ENCODE assay signal across 8 mouse cellular contexts in genomic region chr10:86933180-86933695, GRCm38 (mm10).
DNase-seq lines count a peak whose midpoint lies in the region; ATAC-seq and TF ChIP-seq lines count a peak whose summit lies in the region.
"Had no signal": no experiment of that assay in that cellular context is flagged by ENCODE, and none has a peak within 500 bp of the region (broad histone marks: within the 10 kb centered on the region; RNA-seq: fewer than 3 reads in every experiment).

No protein-coding gene starts in this region.

- TF ChIP-seq CTCF in heart, postnatal 0 days (IDR thresholded peaks at IDR 0.05; ENCODE audit: low read depth) = no peak

- no peak overlapping the region for H3K4me3 ChIP-seq in heart, postnatal 0 days (ENCODE audit: low read depth, low read length)

- H3K4me2 ChIP-seq in heart, postnatal 0 days (ENCODE audit: low read depth, low read length) = no peak overlapping the region

- no peak for TF ChIP-seq EP300 in heart, postnatal 0 days (IDR thresholded peaks at IDR 0.05; ENCODE audit: low read depth)

- H3K27ac ChIP-seq in heart, postnatal 0 days (ENCODE audit: low read depth) = no peak overlapping the region

- 61% methylated on average over 9 of the region's 9 CpGs for WGBS in heart, postnatal 0 days

- ATAC-seq in heart, postnatal 0 days (ENCODE audit: insufficient read depth, low read depth) = peak; percentile 24; the same call in 1 of the 2 replicates

- H3K9ac ChIP-seq in heart, postnatal 0 days (replicated peaks; ENCODE audit: low read depth, low read length) = no peak overlapping the region

- no peaks in the 10 kb centered on the region for H3K27me3 ChIP-seq in heart, postnatal 0 days (ENCODE audit: control insufficient read depth, insufficient read depth, low read length)

- no peaks in the 10 kb centered on the region for H3K9me3 ChIP-seq in heart, postnatal 0 days (replicated peaks; ENCODE audit: control insufficient read depth, low read length)

- peak; percentile 12 to 16 for DNase-seq in spleen, adult 18-20 months
- DNase-seq in spleen, adult 12 weeks (ENCODE audit: low spot score) = no peak
- no peak for DNase-seq in heart, postnatal 0 days (ENCODE audit: low spot score)
- peak; percentile 65 to 78 for DNase-seq in kidney, postnatal 4 days
- peak; percentile 45 for DNase-seq in testis, postnatal 14 days (ENCODE audit: low spot score)
- no peak for DNase-seq in right cerebral cortex, postnatal 25 days
- DNase-seq in left cerebral cortex, adult 18-20 months (ENCODE audit: low spot score in 2 of 2) = no peak
- DNase-seq: cerebellum, postnatal 36 days had no signal

- H3K4me1 ChIP-seq in heart, postnatal 0 days (ENCODE audit: control insufficient read depth, insufficient read depth) = no peaks in the 10 kb centered on the region

- H3K36me3 ChIP-seq in heart, postnatal 0 days (replicated peaks; ENCODE audit: control insufficient read depth, insufficient read depth, low read length) = no peaks in the 10 kb centered on the region

Comparison
In these comparisons a context has a peak if more than half of its experiments do, and no peak if none do; other contexts are left out.
1. DNase-seq: peak in spleen, adult 18-20 months (2 of 2), kidney, postnatal 4 days (2 of 2) and testis, postnatal 14 days (single experiment); none in spleen, adult 12 weeks (single experiment), heart, postnatal 0 days (single experiment), right cerebral cortex, postnatal 25 days (single experiment) and left cerebral cortex, adult 18-20 months (0 of 2).